Mouse (Mus musculus): Measurements from ENCODE around the gene Gramd1b.

DNA sequence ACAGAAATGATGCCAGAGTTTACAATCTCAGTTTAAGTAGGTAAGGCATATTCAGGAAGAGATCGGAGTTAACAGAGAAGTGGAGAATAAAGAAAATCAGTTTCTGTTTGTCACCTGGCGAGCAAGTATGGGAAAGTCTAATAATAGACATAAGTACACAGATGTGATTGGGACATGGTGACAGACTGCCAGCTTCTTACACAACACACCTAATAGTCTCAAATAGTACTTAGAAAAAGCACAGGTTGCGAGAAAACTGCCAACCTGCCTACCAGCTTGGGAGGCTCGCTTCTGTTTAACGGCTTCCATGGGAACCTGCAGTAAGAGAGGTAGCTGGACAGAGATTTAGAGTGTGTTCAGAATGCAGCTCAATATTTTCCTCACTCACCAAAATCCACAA lies 112.4 kb downstream of the Gramd1b start:
- TF ChIP-seq POLR2A (IDR thresholded peaks at IDR 0.05; ENCODE audit: borderline replicate concordance, low read depth, low read length) = no peak
- TF ChIP-seq CTCF (IDR thresholded peaks at IDR 0.05; ENCODE audit: low read depth, low read length) = no peak

All from bone marrow macrophage, adult 2 months (primary cell).